Mouse (Mus musculus) left cerebral cortex, adult 2 months (tissue): ENCODE data around the gene Ptprr. TPM values are rescaled to one million over a fixed set of nuclear protein-coding genes. Genes with fewer than 3 reads are reported as not detected.

Source experiments
- DNase-seq, 2 experiments: peaks; one replicate each; pipeline ENCODE4 v3.0.0; 2021 to 2022; ENCODE audit warnings: low spot score in 2 of 2, mixed read lengths in 1 of 2; ENCODE audit errors: extremely low spot score in 1 of 2
- H3K27ac ChIP-seq: fragments of 200-600 bp; 2 replicates; pipeline ENCODE4 v1.8.1; 2022
- H3K4me3 ChIP-seq: fragments of 200-600 bp; 2 replicates; pipeline ENCODE4 v1.8.1; 2022
- CTCF ChIP-seq: fragments of 200-600 bp; IDR thresholded peaks from 2 replicates; pipeline ENCODE4 v1.8.1; 2022; ENCODE audit warnings: antibody characterized with exemption, mild to moderate bottlenecking, moderate library complexity
- intact Hi-C: fragments of 180-260 bp; cut with DNase I; formaldehyde crosslinking; loops from one replicate; pipeline ENCODE4 v1.15.1; 2025
- total RNA-seq, 2 experiments: library from RNA; stranded (reverse); gene quantifications; 2 replicates each; pipeline ENCODE4 v1.2.3; 2021

Ptprr gene
- total RNA-seq, 2 experiments from 2014 or later: 17.0 to 17.3 TPM

DNA sequence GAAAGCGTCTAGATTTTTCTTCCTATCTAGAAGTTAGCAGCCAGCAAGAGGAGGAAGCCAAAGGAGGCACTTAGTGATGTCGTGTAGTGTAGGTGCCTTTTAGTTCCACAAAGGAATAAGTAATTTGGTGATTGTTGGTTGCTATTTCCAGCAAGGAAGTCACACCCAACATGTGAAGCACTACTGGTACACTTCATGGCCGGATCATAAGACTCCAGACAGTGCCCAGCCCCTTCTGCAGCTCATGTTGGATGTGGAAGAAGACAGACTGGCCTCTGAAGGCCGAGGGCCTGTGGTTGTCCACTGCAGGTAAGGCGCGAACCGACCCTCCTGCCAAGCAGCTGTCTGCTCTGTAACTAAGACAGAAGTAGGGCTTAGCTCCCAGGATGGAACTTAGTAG lies 234.7 kb downstream of the Ptprr start:
- DNase-seq: no peak
- Histone ChIP-seq H3K4me3 (0 out of 2 replicates have a peak overlapping the region, but pooled peaks have one; percentile 6), H3K27ac (peak overlapping the region; percentile 21; the same call in 1 of the 2 replicates)
- no peak for TF ChIP-seq CTCF
- intact Hi-C loops: no loop called here

DNA sequence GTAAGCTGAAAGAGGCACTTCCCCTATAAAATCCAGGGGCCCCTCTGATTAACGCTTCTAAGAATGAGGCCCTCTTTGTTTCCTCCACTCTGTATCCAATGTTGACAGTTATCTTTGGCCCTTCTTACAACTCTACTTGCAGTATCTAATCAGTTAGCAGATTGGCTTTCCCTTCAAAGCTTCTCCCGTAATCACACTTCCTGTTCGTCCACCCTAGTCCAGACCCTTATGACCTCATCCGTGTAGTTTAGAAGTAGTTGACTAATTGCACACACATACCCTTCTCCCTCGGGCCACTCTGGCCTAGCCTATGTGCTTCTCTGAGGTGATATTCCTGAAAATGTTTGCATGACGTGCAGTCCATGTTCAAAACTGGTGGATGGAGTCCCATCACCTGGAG lies 236.0 kb downstream of the Ptprr start:
- no peak for DNase-seq
- Histone ChIP-seq H3K27ac (no peak overlapping the region; the same call in 1 of the 2 replicates), H3K4me3 (no peak overlapping the region)
- no peak for TF ChIP-seq CTCF
- intact Hi-C loops: no loop called here

DNA sequence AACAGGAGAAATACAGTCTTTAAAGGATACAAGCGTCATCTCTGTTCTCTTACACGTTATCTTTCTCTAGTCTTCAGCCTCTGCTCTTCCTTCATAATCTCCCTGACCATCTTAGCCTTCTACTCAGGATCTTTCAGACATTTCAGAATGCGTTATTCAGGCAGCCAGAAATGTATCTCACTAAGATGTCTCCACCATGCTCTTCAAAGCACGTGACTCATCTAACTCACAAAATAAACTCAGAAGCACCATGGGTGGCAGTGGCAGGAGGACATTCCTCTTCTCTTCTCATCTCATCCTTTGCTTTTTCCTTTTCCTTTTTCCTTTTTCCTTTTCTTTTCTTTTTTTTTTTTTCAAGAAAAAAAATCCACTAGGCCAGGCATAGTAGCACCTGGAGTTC lies 241.3 kb downstream of the Ptprr start:
- H3K27ac ChIP-seq: 0 out of 2 replicates have a peak overlapping the region, but pooled peaks have one; percentile 24
- DNase-seq: no peak
- intact Hi-C loops: no loop called here

DNA sequence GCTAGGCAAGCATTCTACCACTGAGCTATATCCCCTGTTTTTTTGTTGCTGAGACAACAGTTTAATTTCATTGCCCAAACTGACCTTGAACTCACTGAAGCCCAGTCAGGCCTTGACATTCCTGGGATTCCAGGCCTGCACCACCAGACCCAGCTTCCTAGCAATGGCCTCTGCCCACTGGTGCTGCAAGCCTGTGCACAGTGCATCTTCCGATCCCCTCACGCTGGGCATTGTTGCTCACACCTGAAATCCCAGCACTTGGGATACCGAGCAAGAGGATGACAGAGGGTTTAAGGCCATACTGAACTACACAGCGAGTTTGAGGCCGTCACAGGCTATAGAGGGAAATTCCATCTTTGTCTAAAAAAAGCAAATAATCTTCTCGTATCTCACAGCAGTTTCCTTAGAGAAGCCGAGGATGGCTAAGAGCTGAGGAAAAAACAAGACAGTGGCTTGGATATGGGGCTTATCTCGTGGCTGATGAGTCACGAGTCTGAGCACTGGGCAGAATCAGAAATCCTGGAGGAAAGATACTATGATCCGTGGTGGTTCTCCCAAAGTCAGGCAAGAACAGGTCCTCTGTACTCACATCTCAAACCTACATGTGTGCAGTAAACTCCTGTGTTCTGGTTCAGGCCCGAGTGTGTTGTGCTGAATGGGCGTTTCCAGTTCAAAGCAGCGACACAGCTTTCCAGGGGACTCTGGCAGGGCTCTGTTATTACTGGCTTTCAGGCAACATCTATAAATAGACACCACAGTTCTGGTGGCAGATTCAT lies 242.8 kb downstream of the Ptprr start:
- Histone ChIP-seq H3K27ac (peak overlapping the region; percentile 89), H3K4me3 (no peak overlapping the region)
- peak; percentile 30 to 32 for DNase-seq
- no peak for TF ChIP-seq CTCF
- intact Hi-C loops: no loop called here

More for the DNA sequence above, 241.3 kb downstream of the Ptprr start:
- no peak overlapping the region for H3K4me3 ChIP-seq
- no peak for TF ChIP-seq CTCF

DNA sequence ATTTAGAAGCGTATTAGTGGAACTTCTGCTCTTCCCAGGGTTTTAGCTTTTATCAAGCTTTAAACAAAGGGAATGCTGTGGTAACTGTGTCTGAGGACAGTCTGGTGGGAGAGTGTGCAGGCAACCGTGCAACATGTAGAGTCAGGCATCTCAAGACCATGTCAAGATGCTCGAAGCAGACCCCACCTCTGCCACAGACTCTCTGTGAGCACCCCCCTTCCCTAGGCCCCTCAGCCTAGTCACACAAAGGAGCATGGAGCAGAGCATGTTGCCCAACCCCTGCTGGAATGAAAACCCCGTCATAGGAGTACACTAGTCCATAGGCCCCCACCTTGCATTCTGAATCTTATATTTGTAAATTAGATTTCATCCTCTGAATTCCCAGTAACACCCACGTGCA lies 243.5 kb downstream of the Ptprr start:
- no peak for TF ChIP-seq CTCF
- intact Hi-C loops: no loop called here
- H3K27ac ChIP-seq: peak overlapping the region; percentile 89
- no peak for DNase-seq
- H3K4me3 ChIP-seq: no peak overlapping the region

DNA sequence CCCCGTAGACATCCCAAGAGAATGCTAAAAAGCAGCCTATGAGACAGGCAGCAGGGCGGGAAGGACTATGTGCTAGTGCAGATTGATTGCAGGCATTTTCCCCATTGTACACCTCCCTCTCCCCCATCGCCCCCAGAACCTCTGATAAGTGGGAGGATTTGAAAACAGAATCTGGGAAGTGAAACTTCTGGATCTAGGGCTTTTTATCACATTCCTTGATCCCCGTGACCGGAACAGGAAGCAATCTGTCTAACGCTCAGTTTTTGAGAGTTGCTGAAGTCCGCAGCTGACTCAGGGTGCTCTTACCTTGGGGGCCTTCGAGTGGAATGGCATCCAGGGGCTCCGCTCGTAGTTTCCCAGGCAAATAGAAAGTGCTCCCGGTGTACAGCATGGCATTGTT lies 246.5 kb downstream of the Ptprr start:
- no peak overlapping the region for H3K27ac ChIP-seq
- no peak overlapping the region for H3K4me3 ChIP-seq
- no peak for DNase-seq
- intact Hi-C loops: no loop called here
- no peak for TF ChIP-seq CTCF

DNA sequence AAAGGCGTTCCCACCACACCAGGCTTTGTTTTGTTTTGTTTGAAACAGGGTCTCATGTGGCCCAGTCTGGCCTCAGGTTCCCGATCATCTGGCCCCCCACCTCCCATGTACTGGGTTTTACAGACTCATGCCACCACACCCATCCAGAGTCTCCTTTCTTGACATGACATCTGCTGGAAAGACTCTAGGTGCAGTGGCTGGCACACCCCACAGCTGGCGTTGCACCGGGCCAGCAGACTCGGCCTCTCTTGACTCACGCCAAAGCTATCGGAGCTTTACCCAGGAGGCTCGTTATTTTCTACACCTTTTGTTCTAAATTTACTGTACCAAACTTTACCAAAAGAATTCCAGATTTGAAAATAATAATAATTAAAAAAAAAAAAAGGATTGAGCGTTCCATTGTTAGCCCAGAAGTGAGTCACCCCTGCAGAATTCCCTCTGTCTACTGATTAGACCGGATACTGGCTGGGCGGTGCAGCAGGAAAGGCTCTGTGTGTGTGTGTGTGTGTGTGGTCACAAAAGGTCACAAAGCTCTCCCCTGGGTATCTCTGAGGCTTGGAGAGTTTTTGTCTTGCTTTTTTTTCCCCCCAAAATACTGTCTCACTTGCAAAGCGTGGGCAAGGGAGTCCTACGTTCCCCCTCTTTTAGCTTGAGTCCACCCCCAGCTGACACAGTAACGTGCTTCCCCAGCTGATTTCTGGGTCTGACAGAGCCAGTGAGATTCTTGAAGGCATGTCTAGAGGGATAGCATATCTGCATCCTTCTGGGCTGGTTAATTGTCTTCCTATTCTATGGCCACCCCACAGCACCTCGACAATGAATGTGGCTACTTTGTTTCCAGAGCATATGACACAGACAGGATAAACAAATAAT lies 248.8 kb downstream of the Ptprr start:
- H3K27ac ChIP-seq: peak overlapping the region; percentile 49

DNA sequence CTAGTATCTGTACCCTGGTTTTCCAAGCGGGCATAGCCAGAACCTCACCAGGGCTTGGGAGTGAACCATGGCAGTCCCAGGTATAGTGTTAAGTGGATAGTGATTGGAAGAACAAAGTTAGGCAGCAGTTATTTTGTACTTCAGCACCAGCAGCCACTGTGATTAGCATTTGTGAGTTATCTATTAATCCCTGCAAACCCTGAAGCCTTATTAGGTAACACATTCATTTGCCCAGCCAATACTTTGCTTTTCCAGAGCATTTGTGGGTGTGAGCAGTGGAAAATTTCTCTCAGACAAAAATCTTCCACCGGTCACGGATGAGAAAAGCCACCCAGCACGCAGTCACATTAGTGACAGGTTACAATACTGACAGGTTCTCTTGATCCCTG lies 249.4 kb downstream of the Ptprr start:
- no peak for TF ChIP-seq CTCF
- H3K4me3 ChIP-seq: no peak overlapping the region
- intact Hi-C loops: no loop called here
- no peak for DNase-seq
- H3K27ac ChIP-seq: peak overlapping the region; percentile 49; the same call in 1 of the 2 replicates

More for the DNA sequence above, 248.8 kb downstream of the Ptprr start:
- H3K4me3 ChIP-seq: no peak overlapping the region
- no peak for DNase-seq
- intact Hi-C loops: no loop called here
- TF ChIP-seq CTCF: no peak; the same call in none of the 2 replicates

DNA sequence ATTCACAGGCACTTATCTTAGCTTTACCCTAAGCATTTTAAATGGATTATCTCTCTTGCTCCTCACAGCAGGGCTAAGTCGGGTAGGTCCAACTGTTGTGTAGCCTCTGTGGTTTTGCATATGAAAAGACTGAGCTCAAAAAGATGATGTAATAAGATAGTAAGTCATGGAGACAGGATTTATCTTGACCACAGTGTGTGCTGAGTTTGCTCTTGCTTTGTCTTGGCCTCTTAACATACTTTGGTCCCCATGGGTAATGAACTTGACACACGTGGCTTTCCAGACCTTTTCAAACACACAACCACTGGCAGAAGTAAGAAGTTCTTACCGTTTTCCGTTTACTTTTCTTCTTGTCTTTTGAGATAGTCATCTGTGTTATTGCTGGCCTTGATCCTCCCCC lies 250.3 kb downstream of the Ptprr start:
- TF ChIP-seq CTCF: no peak
- intact Hi-C loops: no loop called here
- Histone ChIP-seq H3K27ac (no peak overlapping the region), H3K4me3 (no peak overlapping the region)
- DNase-seq: no peak

DNA sequence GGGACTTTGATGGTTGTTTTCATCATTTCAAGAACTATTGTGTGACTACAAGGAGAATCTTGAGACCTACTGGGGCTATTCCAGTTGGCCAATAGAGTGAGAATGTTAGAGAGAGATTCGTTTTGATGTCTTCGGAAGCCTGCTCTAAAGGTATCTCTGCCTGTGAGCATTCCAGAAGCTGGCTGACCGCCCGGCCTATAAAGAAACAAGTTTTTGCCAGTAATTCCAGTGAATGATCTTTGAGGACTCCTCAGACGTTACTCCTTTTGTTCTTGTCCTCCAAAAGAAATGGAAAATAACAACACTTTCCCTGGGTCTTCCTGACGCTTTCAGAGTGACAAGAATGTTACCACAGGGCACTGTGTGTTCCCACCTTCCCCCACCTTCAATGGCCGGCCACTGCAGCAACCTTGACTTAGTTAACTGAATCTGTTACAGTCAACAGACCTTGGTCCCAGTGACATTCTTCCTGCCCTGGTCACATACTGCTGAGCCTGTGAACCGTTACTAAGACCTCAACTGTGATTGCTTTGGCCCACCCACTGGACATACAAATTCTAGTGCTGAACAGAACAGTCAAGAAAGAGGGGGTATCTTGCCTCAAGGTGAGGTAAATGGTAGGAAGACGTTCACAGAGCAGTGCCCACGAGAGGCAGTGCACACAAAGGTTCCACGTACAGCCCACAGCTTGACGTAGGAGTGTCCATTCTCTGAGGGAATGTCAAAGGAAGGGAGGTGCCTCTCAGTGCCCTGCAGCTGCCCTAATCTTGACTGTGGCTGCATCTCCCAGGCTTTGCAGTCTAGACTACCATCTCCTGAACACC lies 252.8 kb downstream of the Ptprr start:
- intact Hi-C loops: no loop called here
- no peak for TF ChIP-seq CTCF
- Histone ChIP-seq H3K4me3 (no peak overlapping the region), H3K27ac (peak overlapping the region; percentile 18; the same call in 1 of the 2 replicates)
- DNase-seq: no peak

DNA sequence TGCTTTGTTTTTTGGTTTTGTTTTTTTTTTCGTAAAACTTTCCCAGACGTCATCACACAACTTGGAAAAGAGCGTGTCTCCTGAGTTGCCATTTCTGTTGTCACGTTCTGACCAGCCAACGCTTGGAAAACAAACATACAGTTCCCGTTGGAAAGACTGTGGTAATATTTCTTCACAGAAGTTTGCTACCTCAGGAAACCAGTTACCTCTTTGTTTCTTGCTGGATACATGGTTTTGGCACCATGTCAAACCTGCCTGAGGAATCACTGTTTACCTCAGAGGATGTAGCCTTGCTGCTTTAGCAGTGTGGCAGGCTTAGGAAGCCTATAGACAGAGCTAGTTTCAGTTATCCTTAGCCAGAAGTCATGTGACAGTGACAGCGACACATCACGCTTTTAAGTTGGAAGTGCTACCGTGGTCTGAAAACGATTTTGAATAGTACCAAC lies 253.5 kb downstream of the Ptprr start:
- H3K4me3 ChIP-seq: no peak overlapping the region
- no peak for TF ChIP-seq CTCF
- peak overlapping the region; percentile 18; the same call in 1 of the 2 replicates for H3K27ac ChIP-seq
- intact Hi-C loops: no loop called here
- no peak for DNase-seq
